Mouse (Mus musculus): Measurements from ENCODE around the gene Cpd. TPM values are rescaled to one million over a fixed set of nuclear protein-coding genes. Genes with fewer than 3 reads are reported as not detected.

Gene Cpd
- polyA plus RNA-seq, 1 experiment = 17.6 TPM

GRCm38 (mm10) chr11:76795326-76795725 lies 51.5 kb downstream of the Cpd start:
- Histone ChIP-seq H3K4me3 (no peak overlapping the region), H3ac (ENCODE audit: control insufficient read depth, insufficient read length) (no peak overlapping the region), H3K4me2 (ENCODE audit: low read depth) (no peak overlapping the region), H3K36me3 (ENCODE audit: control insufficient read depth, insufficient read depth) (peaks cover 34% of the 10 kb centered on the region), H3K27me3 (ENCODE audit: control insufficient read depth, insufficient read depth, insufficient read length) (no peaks in the 10 kb centered on the region), H3K79me2 (ENCODE audit: control insufficient read depth, insufficient read depth) (no peaks in the 10 kb centered on the region)
- no peak for TF ChIP-seq POLR2AphosphoS2 (IDR thresholded peaks at IDR 0.05; ENCODE audit: insufficient read length, low read depth)
- no peak for TF ChIP-seq TCF3 (IDR thresholded peaks at IDR 0.05; ENCODE audit: insufficient read length, low read depth)
- no peak for TF ChIP-seq MYOD1 (IDR thresholded peaks at IDR 0.05; ENCODE audit: control insufficient read depth in 1 of 3, insufficient read length in 2 of 3, low read depth in 2 of 3)
- TF ChIP-seq E2F4 (IDR thresholded peaks at IDR 0.05; ENCODE audit: insufficient read depth) = no peak
- TF ChIP-seq POLR2A (IDR thresholded peaks at IDR 0.05; ENCODE audit: insufficient read length, low read depth) = no peak
- TF ChIP-seq CEBPB (IDR thresholded peaks at IDR 0.05; ENCODE audit: insufficient read depth, poor library complexity, severe bottlenecking) = no peak
- TF ChIP-seq MYOG (IDR thresholded peaks at IDR 0.05; ENCODE audit: control insufficient read depth in 1 of 3, insufficient read depth in 1 of 3, insufficient read length in 2 of 3, low read depth in 2 of 3) = no peak
- TF ChIP-seq SRF (IDR thresholded peaks at IDR 0.05; ENCODE audit: control insufficient read depth, insufficient read length, low read depth) = no peak
- no peak for TF ChIP-seq MAX (IDR thresholded peaks at IDR 0.05; ENCODE audit: low read depth)
- no peak for TF ChIP-seq REST (IDR thresholded peaks at IDR 0.05; ENCODE audit: insufficient read depth, insufficient read length)
- TF ChIP-seq TCF12 (IDR thresholded peaks at IDR 0.05; ENCODE audit: insufficient read depth, poor library complexity, severe bottlenecking) = no peak

GRCm38 (mm10) chr11:76791331-76791730 lies 55.5 kb downstream of the Cpd start:
- H3K4me3 ChIP-seq = no peak overlapping the region
- H3K27me3 ChIP-seq (ENCODE audit: control insufficient read depth, insufficient read depth, insufficient read length) = no peaks in the 10 kb centered on the region
- TF ChIP-seq TCF12 (IDR thresholded peaks at IDR 0.05; ENCODE audit: insufficient read depth, poor library complexity, severe bottlenecking) (no peak), MYOG (IDR thresholded peaks at IDR 0.05; ENCODE audit: control insufficient read depth in 1 of 3, insufficient read depth in 1 of 3, insufficient read length in 2 of 3, low read depth in 2 of 3) (no peak), SRF (IDR thresholded peaks at IDR 0.05; ENCODE audit: control insufficient read depth, insufficient read length, low read depth) (no peak), CEBPB (IDR thresholded peaks at IDR 0.05; ENCODE audit: insufficient read depth, poor library complexity, severe bottlenecking) (no peak), REST (IDR thresholded peaks at IDR 0.05; ENCODE audit: insufficient read depth, insufficient read length) (no peak), POLR2AphosphoS2 (IDR thresholded peaks at IDR 0.05; ENCODE audit: insufficient read length, low read depth) (no peak), POLR2A (IDR thresholded peaks at IDR 0.05; ENCODE audit: insufficient read length, low read depth) (no peak), USF1 (IDR thresholded peaks at IDR 0.05; ENCODE audit: low read depth) (no peak), TCF3 (IDR thresholded peaks at IDR 0.05; ENCODE audit: insufficient read length, low read depth) (no peak), MYOD1 (IDR thresholded peaks at IDR 0.05; ENCODE audit: control insufficient read depth in 1 of 3, insufficient read length in 2 of 3, low read depth in 2 of 3) (no peak), MAX (IDR thresholded peaks at IDR 0.05; ENCODE audit: low read depth) (no peak), E2F4 (IDR thresholded peaks at IDR 0.05; ENCODE audit: insufficient read depth) (no peak)
- no peak overlapping the region for H3ac ChIP-seq (ENCODE audit: control insufficient read depth, insufficient read length)
- peaks cover 40% of the 10 kb centered on the region for H3K36me3 ChIP-seq (ENCODE audit: control insufficient read depth, insufficient read depth)
- no peak overlapping the region for H3K4me2 ChIP-seq (ENCODE audit: low read depth)
- H3K79me2 ChIP-seq (ENCODE audit: control insufficient read depth, insufficient read depth) = no peaks in the 10 kb centered on the region

- Histone ChIP-seq H3K4me2 (ENCODE audit: low read depth) (no peak overlapping the region), H3ac (ENCODE audit: control insufficient read depth, insufficient read length) (no peak overlapping the region), H3K4me3 (no peak overlapping the region), H3K27me3 (ENCODE audit: control insufficient read depth, insufficient read depth, insufficient read length) (no peaks in the 10 kb centered on the region), H3K79me2 (ENCODE audit: control insufficient read depth, insufficient read depth) (no peaks in the 10 kb centered on the region), H3K36me3 (ENCODE audit: control insufficient read depth, insufficient read depth) (peaks cover 42% of the 10 kb centered on the region)
- TF ChIP-seq USF1 (IDR thresholded peaks at IDR 0.05; ENCODE audit: low read depth) (no peak), REST (IDR thresholded peaks at IDR 0.05; ENCODE audit: insufficient read depth, insufficient read length) (no peak), TCF12 (IDR thresholded peaks at IDR 0.05; ENCODE audit: insufficient read depth, poor library complexity, severe bottlenecking) (no peak), MYOD1 (IDR thresholded peaks at IDR 0.05; ENCODE audit: control insufficient read depth in 1 of 3, insufficient read length in 2 of 3, low read depth in 2 of 3) (no peak)
These were observed 57.6 kb downstream of the Cpd start for GRCm38 (mm10) chr11:76789252-76789651.

- Histone ChIP-seq H3K36me3 (ENCODE audit: control insufficient read depth, insufficient read depth) (no peaks in the 10 kb centered on the region), H3K27me3 (ENCODE audit: control insufficient read depth, insufficient read depth, insufficient read length) (peaks cover 4% of the 10 kb centered on the region), H3K79me2 (ENCODE audit: control insufficient read depth, insufficient read depth) (no peaks in the 10 kb centered on the region), H3K4me3 (no peak overlapping the region), H3ac (ENCODE audit: control insufficient read depth, insufficient read length) (no peak overlapping the region), H3K4me2 (ENCODE audit: low read depth) (no peak overlapping the region)
- TF ChIP-seq POLR2A (IDR thresholded peaks at IDR 0.05; ENCODE audit: insufficient read length, low read depth) (no peak), USF1 (IDR thresholded peaks at IDR 0.05; ENCODE audit: low read depth) (no peak), TCF3 (IDR thresholded peaks at IDR 0.05; ENCODE audit: insufficient read length, low read depth) (no peak), E2F4 (IDR thresholded peaks at IDR 0.05; ENCODE audit: insufficient read depth) (no peak), MAX (IDR thresholded peaks at IDR 0.05; ENCODE audit: low read depth) (no peak), POLR2AphosphoS2 (IDR thresholded peaks at IDR 0.05; ENCODE audit: insufficient read length, low read depth) (no peak), SRF (IDR thresholded peaks at IDR 0.05; ENCODE audit: control insufficient read depth, insufficient read length, low read depth) (no peak), MYOG (IDR thresholded peaks at IDR 0.05; ENCODE audit: control insufficient read depth in 1 of 3, insufficient read depth in 1 of 3, insufficient read length in 2 of 3, low read depth in 2 of 3) (no peak), REST (IDR thresholded peaks at IDR 0.05; ENCODE audit: insufficient read depth, insufficient read length) (no peak), MYOD1 (IDR thresholded peaks at IDR 0.05; ENCODE audit: control insufficient read depth in 1 of 3, insufficient read length in 2 of 3, low read depth in 2 of 3) (no peak), TCF12 (IDR thresholded peaks at IDR 0.05; ENCODE audit: insufficient read depth, poor library complexity, severe bottlenecking) (no peak)
These were observed 71.3 kb downstream of the Cpd start for GRCm38 (mm10) chr11:76775533-76775932.

GRCm38 (mm10) chr11:76773811-76774210 lies 73.0 kb downstream of the Cpd start:
- Histone ChIP-seq H3K4me2 (ENCODE audit: low read depth) (no peak overlapping the region), H3K4me3 (no peak overlapping the region), H3K36me3 (ENCODE audit: control insufficient read depth, insufficient read depth) (no peaks in the 10 kb centered on the region), H3K27me3 (ENCODE audit: control insufficient read depth, insufficient read depth, insufficient read length) (peaks cover 4% of the 10 kb centered on the region), H3K79me2 (ENCODE audit: control insufficient read depth, insufficient read depth) (no peaks in the 10 kb centered on the region), H3ac (ENCODE audit: control insufficient read depth, insufficient read length) (no peak overlapping the region)
- TF ChIP-seq MYOD1 (IDR thresholded peaks at IDR 0.05; ENCODE audit: control insufficient read depth in 1 of 3, insufficient read length in 2 of 3, low read depth in 2 of 3) (no peak), TCF12 (IDR thresholded peaks at IDR 0.05; ENCODE audit: insufficient read depth, poor library complexity, severe bottlenecking) (no peak), TCF3 (IDR thresholded peaks at IDR 0.05; ENCODE audit: insufficient read length, low read depth) (no peak), CEBPB (IDR thresholded peaks at IDR 0.05; ENCODE audit: insufficient read depth, poor library complexity, severe bottlenecking) (no peak), MYOG (IDR thresholded peaks at IDR 0.05; ENCODE audit: control insufficient read depth in 1 of 3, insufficient read depth in 1 of 3, insufficient read length in 2 of 3, low read depth in 2 of 3) (no peak), MAX (IDR thresholded peaks at IDR 0.05; ENCODE audit: low read depth) (no peak), USF1 (IDR thresholded peaks at IDR 0.05; ENCODE audit: low read depth) (no peak), SRF (IDR thresholded peaks at IDR 0.05; ENCODE audit: control insufficient read depth, insufficient read length, low read depth) (no peak), E2F4 (IDR thresholded peaks at IDR 0.05; ENCODE audit: insufficient read depth) (no peak), POLR2AphosphoS2 (IDR thresholded peaks at IDR 0.05; ENCODE audit: insufficient read length, low read depth) (no peak), POLR2A (IDR thresholded peaks at IDR 0.05; ENCODE audit: insufficient read length, low read depth) (no peak), REST (IDR thresholded peaks at IDR 0.05; ENCODE audit: insufficient read depth, insufficient read length) (no peak)

All from myocyte (in vitro differentiated cells).